17 mouse cellular contexts compared by ENCODE assay signal in genomic region chr4:46872750-46873149, GRCm38 (mm10).
DNase-seq lines count a peak whose midpoint lies in the region; ATAC-seq and TF ChIP-seq lines count a peak whose summit lies in the region.
"Had no signal": no experiment of that assay in that cellular context is flagged by ENCODE, and none has a peak within 500 bp of the region (broad histone marks: within the 10 kb centered on the region; RNA-seq: fewer than 3 reads in every experiment).

No protein-coding gene starts in this region.

- peak overlapping the region; percentile 44; the same call in 1 of the 2 replicates for H3K27ac ChIP-seq in layer of hippocampus, adult 2 months
- H3K27ac ChIP-seq in cortical plate, adult 2 months (ENCODE audit: insufficient read depth, low read length): 0 out of 2 replicates have a peak overlapping the region, but pooled peaks have one; percentile 14
- no peak overlapping the region for H3K27ac ChIP-seq in heart, embryonic 12.5 days (ENCODE audit: poor library complexity, severe bottlenecking)
- H3K27ac ChIP-seq: embryonic facial prominence, embryonic 13.5 days; forebrain, embryonic 13.5 days; gastrocnemius, adult 2 months; heart, embryonic 13.5 days; hindbrain, embryonic 15.5 days had no signal

- TF ChIP-seq CTCF in layer of hippocampus, adult 2 months (conservative IDR thresholded peaks at IDR 0.05): no peak
- TF ChIP-seq CTCF in cortical plate, adult 2 months (IDR thresholded peaks at IDR 0.05; ENCODE audit: extremely low read depth, insufficient read depth, low read length): no peak

- no peak overlapping the region for H3K9ac ChIP-seq in heart, embryonic 12.5 days
- H3K9ac ChIP-seq: embryonic facial prominence, embryonic 13.5 days; forebrain, embryonic 13.5 days; heart, embryonic 13.5 days; hindbrain, embryonic 15.5 days had no signal

- no peak overlapping the region for H3K4me3 ChIP-seq in layer of hippocampus, adult 2 months
- no peak overlapping the region for H3K4me3 ChIP-seq in cortical plate, adult 2 months (ENCODE audit: insufficient read depth, low read length)
- no peak overlapping the region for H3K4me3 ChIP-seq in heart, embryonic 12.5 days
- H3K4me3 ChIP-seq: embryonic facial prominence, embryonic 13.5 days; forebrain, embryonic 13.5 days; gastrocnemius, adult 2 months; heart, embryonic 13.5 days; hindbrain, embryonic 15.5 days had no signal

- WGBS in heart, embryonic 12.5 days: 87% methylated on average over 4 of the region's 4 CpGs

- H3K27me3 ChIP-seq in heart, embryonic 12.5 days (replicated peaks): peaks cover 57% of the 10 kb centered on the region
- H3K27me3 ChIP-seq: embryonic facial prominence, embryonic 13.5 days; hindbrain, embryonic 15.5 days had no signal

- no peak for ATAC-seq in heart, embryonic 12.5 days (ENCODE audit: insufficient number of reproducible peaks, low FRiP score)
- ATAC-seq: forebrain, embryonic 13.5 days had no signal

- 0 out of 2 replicates have a peak, but pooled peaks cover 3% of the 10 kb centered on the region for H3K9me3 ChIP-seq in heart, embryonic 12.5 days (replicated peaks)
- H3K9me3 ChIP-seq: embryonic facial prominence, embryonic 13.5 days; heart, embryonic 13.5 days; hindbrain, embryonic 15.5 days had no signal

- no peak for TF ChIP-seq POLR2A in cortical plate, adult 2 months (IDR thresholded peaks at IDR 0.05; ENCODE audit: extremely low read depth, insufficient read depth, low read length)

- H3K4me1 ChIP-seq in cortical plate, adult 2 months (ENCODE audit: control insufficient read depth, insufficient read depth, low read length): peaks cover 23% of the 10 kb centered on the region
- no peaks in the 10 kb centered on the region for H3K4me1 ChIP-seq in heart, embryonic 12.5 days (replicated peaks)
- H3K4me1 ChIP-seq: embryonic facial prominence, embryonic 13.5 days; forebrain, embryonic 13.5 days; heart, embryonic 13.5 days had no signal

- H3K36me3 ChIP-seq in heart, embryonic 12.5 days: no peaks in the 10 kb centered on the region
- H3K36me3 ChIP-seq: embryonic facial prominence, embryonic 13.5 days; heart, embryonic 13.5 days; hindbrain, embryonic 15.5 days had no signal

- DNase-seq in layer of hippocampus, adult 2 months (ENCODE audit: low spot score in 2 of 2): no peak
- DNase-seq in layer of hippocampus, adult 11-12 months (ENCODE audit: low spot score): no peak
- DNase-seq in right cerebral cortex, adult 18-20 months: peak; percentile 66
- DNase-seq in right cerebral cortex, postnatal 14 days: no peak
- DNase-seq in telencephalon, adult 2 months (ENCODE audit: low read depth, low spot score): peak; percentile 73
- DNase-seq: adrenal gland, adult 2 months; adrenal gland, postnatal 25 days; cerebellum, adult 8-10 months; gastrocnemius, postnatal 25 days; heart, postnatal 36 days had no signal

- H3K4me2 ChIP-seq in heart, embryonic 12.5 days: no peak overlapping the region
- H3K4me2 ChIP-seq: embryonic facial prominence, embryonic 13.5 days; forebrain, embryonic 13.5 days; heart, embryonic 13.5 days; hindbrain, embryonic 15.5 days had no signal

Comparison
In these comparisons a context has a peak if more than half of its experiments do, and no peak if none do; other contexts are left out.
1. DNase-seq: peak in right cerebral cortex, adult 18-20 months (single experiment) and telencephalon, adult 2 months (single experiment); none in layer of hippocampus, adult 2 months (0 of 2), layer of hippocampus, adult 11-12 months (single experiment) and right cerebral cortex, postnatal 14 days (single experiment).